Mouse (Mus musculus): ENCODE measurements around the gene Cacng2.

Cacng2 gene

DNA sequence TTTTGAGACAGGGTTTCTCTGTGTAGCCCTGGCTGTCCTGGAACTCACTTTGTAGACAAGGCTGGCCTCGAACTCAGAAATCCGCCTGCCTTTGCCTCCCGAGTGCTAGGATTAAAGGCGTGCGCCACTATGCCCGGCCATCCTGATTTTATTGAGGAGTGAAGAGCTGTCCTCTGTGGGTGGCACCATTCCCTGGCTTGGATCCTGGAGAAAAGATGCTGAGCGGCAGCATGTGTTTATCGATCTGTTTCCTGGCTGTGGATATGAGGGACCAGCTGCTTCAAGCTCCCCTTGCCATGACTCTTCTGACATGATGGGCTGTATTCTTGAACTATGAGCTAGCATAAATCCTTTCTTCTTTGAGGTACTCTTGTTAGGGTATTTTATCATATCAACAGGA lies 111.6 kb downstream of the Cacng2 start:
- peak; percentile 44 to 49 for DNase-seq

DNA sequence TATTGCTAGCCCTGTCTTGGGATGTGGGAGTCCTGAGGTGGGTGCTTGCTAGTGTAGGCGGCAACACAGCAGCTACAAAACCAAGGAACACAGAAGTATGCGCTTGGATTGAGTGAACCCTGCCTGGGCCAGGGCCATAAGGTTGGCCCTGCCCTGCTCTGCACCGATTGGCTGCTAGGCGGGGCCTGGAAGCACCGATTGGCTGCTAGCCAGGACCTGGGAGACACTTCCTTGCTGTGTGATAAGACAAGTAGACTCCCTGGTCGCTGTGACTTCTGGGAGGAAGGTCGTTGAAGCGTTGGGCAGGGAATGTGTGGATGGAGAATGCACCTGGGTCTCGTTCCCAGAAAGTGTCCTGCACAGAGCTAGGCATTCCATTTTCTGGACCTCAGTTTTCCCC lies 115.9 kb downstream of the Cacng2 start:
- DNase-seq = peak; percentile 65 to 72

DNA sequence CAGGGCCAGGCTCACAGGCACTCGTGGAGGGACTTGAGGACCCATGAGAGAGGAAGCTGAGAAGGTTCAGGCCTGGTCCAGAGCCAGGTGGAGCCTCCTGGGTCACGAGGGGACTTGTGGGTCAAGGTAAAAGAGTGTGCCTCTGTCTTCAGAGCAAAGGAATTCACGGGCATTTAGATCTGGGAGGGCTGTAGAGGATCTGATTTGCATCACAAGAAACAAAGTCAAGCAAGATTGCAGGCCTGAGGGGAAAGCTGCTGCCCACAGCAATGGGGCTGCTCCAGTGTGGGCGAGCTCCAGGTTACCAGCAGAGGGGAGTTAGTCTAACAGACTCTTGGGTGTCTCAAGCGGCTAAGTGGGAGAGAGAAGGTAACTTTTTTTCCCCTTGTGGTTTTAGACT lies 118.4 kb downstream of the Cacng2 start:
- DNase-seq = no peak

DNA sequence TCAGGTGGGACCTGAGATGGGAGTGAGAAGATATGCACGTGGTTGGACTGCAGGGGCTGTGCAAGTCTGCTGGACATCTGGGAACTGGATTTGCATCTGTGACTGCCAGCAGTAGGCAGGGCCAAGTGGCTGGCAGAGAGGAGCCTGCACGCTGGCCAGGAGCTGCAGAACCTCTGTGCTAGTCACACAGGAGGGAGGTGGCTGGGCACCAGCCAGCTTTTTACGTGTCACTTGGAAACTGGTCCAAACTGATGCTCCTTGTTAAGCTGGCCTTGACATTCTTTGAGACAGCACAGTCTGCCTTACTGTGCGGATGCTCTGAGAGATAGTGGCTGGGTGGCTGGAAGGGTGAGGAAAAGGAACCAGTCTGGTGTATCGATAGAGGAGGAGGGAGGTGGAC lies 131.3 kb downstream of the Cacng2 start:
- peak; percentile 60 to 65 for DNase-seq

DNA sequence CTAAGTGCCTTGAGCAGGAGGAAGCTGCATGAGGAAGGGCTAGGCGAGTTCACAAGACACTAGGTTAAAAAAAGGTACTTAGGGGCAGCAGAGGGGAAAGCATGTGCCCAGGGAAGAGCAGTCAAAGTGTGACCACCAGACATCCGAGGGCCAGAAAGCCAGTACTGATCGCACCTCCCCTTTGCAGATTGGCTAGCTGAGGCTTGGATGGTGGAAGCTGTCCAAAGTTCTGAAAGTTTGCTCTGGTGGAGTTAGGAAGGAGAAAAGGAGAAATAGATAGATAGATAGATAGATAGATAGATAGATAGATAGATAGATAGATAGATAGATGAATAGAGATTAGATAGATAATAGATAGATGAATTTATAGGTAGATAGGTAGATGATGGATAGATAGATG lies 136.4 kb downstream of the Cacng2 start:
- DNase-seq = no peak

DNA sequence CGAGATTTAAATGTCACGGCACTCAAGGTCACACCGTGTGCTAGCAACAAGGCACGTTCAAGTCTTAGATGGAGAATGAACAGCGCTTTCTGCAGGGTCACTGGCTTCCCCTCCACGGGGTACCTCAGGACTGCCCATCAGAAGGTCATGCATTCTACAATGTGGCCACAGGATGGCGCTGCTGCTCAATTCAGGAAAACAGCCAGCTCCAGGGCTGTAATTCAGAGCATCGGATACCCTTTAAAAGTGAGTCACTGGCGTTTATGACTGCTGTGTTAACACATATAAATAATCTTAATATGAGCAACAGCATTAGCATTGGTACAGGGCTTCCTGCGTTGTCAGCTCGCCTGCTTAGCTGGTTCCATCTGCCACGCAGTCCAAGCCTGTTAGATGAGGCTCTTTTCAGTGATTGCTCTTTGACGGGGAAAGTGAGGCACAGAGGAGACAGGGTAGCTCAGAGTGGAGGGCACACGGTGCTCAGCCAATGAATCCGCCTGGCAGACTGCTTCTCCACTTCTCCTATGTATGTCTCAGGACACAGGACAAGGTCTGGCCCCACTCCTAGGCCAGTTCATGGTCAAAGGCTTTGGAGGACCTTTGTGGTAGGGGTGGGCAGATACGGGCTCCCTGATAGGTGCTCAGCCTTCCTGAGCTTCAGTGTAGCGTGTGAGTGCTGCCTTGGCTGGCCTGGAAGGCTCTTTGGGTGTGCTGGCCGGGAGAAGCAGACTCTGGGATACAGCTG lies 137.5 kb downstream of the Cacng2 start:
- peak; percentile 94 to 95 for DNase-seq

DNA sequence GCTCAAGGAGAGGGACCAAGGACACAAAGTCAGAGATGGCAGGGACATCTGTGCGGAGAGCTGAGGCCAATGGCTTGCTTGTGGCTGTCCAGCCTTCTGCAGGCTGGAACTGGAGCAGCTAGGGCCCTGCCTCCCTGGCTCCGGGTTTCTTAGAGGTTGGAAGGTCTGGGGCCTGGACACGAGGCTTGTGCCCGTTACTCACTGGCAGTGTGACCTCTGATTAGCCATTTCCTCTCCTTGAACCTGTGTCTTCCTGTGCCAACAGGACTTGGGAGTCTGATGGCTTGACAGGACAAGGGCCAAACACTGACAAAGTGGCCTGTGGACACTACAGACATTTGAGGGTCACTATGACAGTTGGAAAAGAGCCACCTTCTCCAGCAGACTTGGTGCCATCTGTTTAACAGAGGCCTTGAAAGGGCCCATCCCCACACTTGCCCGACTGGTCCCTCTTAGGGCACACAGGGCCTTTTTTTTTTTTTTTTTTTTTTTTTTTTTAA lies 138.6 kb downstream of the Cacng2 start:
- DNase-seq = peak in 1 of 2 experiments; percentile 38

DNA sequence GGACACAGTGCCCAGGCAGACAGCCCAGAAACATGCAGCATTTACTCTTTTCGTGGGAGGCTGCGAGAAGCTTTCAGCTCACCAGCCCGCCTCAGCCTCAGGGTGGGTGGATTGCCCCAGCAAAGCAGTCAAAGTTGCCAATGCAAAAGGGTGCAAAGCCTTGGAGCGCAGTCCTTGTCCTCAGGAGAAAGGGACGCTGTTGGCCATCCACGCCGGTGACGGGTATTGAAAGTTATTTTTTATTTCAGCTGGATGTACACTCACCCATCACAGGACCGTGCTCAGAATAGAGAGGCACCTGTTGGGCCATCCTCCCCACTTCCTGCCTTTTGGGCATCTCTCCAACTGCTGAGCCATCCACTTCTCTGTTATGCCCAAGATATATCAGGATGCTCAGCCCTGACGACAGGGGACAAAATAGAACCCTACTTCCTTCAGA lies 140.4 kb downstream of the Cacng2 start:
- DNase-seq = no peak

DNA sequence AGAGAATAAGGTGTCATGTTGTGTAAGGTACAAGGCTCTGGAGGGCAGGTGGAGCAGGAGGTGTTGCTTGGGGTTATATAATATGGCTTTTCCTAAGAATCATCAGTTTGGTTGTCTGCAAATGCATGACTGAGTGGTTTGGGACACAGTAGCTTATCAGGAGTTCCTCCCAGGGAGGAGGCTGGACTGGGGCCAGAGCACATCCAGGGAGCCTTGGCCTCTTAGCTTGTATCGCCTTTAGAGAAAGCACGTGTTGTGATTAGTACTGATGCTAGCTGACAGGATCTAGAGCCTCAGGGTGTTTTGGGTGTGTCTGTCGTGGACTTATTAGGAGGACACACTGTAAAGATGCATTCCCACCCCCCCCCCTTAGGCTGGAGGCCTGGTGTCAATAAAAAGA lies 142.2 kb downstream of the Cacng2 start:
- no peak for DNase-seq

DNA sequence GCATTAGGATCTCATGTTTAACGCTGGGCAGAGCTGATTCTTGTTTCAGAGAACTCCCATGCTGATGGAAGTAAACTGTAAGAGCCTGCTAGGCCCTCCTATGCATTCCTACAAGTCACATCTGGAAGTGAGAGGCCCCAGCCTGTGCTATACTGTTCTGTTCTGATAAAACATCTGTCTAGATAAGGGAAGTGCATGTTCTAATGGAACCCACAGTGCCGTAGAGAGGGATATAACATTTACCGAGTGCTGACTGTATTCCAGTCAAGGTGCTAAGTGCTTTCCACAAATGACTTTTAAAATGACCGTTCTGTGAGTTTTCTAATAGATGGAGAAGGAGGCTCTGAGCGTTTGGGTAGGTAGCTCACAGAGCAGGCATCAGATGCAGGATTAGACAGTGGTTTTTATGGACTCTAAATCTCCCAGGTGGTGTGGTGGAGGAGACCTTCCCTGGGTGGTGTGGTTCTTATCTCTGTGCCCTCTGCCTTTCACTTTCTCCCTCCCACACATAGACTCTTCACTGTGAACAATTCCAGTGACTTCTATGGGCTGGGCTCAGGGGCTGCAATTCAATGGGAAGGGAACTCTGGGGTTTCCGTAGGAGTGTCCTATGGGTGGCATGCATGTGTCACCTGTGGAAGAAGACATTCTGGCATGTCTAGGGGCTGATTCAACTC lies 145.5 kb downstream of the Cacng2 start:
- DNase-seq = no peak

DNA sequence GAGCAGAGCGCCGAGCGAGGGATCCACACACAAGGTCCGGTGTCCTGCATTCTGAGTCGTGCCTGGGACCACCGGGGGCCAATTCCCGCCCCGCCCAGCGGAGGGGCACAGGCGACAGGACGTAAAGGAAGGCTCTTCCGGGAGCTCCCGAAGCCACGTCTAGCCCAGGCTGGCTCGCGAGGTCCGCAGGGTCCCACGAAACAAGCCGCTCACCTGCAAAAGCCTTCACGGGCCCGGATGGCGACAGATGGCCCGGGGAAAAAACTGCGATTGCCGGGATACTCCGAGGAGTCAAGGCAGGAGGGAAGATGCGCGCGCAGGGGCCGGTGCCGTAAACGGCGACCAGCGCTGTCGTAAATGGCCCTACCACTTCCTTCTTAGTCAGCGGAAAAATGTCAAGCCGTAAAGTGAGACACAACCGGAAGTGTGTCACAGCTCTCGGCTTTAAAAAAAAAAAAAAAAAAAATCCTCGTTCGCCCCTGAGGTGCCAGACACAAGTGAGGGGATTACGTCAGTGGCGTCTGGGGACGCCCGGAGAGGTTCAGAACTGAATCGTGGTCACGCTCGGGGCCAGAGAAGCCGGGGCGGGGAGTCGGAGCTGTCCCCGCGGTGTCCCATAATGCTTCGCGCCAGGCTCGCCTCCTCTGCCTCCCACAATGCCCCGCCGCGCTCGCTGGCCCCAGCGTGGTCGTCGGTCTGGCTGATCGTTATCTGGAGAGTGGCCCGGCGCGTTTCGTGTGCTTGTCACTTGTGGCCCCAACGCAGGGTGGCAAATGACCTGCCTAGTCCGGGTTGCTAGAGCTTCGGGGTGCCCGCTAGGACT lies 149.1 kb downstream of the Cacng2 start, which contains the start of gene Eif3d:
TSS of gene Eif3d (minus strand) at position 344 of the 823 bp plus-strand sequence.
- DNase-seq = peak; percentile 99

DNA sequence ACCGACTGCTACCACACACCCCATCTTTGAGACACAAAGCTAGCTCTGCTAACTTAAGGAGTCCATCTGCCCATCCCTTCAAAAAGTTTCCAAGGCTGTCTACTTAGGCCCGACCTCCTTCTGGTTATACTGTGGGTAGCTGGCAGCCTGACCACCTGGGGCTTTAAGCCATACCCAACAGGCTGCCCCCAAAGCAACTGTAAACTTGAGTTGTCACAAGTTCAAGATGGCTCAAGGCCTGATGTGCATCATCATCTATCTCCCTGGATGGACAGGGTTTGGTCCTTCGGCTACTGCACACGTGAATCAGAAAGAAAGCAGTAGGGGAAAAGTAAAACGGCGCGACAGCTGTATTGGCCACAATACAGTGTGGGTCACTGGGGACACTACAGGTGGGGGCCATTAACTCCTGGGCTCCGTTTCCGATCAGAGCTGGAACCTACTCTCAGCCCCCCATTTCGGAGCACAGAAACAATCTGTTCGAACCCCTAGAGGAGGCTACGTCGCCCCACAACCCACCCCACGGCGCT lies 149.8 kb downstream of the Cacng2 start:
- no peak for DNase-seq

DNA sequence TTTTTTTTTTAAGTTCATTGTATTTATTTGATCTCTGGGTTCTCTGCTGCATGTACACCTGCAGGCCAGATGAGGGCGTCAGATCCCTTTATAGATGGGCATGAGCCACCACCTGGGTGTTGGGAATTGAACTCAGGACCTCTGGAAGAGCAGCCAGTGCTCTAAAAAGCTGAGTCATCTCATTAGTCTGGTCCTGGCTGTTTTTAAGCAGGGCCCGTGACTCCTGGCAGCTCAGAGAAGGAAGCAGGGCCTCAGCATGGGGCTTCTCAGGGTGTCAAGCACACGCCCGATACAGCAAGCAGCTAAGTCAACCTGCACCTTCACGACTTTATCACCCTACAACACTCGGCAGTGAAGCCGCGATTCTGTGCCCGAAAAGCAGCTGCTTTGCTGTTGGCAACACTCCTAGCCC lies 154.7 kb downstream of the Cacng2 start:
- DNase-seq = no peak

DNA sequence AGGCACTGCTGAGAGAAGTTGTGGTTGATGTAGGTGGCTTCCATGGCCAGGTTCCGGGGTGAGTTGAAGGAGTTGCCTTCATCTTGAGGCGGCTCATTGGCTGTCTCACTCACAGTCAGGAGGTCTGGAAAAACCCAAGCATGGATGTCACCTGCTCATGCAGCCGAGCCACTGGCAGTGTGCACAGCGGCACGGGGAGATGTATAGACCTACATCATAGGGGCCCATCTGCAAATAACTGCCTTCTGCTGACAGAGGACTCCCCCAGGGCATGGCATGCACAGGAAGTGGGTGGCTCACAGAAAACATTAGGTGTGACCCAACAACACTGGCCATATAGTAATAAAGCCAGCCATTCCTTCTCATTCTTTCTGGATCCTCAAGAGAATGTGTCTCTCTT lies 157.4 kb downstream of the Cacng2 start:
- DNase-seq = no peak

DNA sequence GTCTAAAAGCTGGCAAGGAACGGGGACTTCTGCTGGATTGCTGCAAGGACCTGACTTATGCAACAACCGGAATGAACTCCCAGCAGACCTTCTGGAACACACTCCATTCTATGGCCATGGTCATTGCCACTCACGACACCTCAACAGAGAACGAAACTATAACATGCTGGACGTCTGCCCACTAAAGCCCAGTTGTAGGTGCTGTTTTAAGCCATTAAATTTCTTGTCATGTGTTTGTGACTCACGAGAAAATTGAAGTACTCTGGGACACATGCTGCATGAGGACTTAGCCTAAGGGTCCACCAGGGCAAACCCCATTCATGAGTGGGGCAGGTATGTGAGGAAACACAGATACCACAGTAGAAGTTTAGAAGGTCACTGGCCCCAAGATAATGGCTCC lies 159.1 kb downstream of the Cacng2 start:
- no peak for DNase-seq

DNA sequence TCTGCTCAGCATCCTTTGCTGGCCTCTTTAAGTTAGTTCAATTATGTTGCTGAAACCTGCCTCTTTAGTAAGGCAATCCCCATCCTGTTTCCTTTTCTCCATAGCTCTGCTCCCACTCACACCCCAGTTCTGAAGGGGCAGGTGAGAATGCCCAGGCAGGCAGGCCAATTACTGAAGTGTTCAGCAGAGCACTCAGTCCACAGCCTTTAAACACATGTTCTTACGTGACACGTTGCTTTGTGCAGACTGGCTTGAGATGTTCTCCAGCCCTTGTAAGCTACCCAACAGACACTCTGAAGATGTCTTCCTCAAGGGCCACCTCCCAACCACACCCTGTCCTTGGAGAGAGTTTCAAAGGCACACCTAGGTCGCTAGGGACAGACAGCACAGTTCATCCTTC lies 161.8 kb downstream of the Cacng2 start:
- DNase-seq = no peak

DNA sequence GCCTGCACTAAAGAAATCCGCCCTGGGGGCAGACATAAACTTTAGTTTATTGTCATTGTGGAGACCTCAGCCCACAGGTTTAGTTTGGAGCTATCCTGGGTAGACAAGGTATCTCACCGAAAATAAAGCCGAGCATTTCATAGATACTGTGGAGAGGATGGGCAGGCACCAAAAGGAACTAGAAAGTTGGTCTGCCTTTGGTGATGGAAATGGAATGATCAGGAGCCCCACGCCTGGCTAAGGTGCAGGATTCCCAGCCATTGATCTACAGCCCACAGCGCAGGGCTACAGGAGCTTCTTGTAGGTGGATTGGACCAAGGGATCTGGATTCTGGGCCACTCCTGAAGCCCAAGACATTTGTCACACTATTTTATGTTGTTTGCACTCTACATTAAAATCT lies 162.2 kb downstream of the Cacng2 start:
- no peak for DNase-seq

DNA sequence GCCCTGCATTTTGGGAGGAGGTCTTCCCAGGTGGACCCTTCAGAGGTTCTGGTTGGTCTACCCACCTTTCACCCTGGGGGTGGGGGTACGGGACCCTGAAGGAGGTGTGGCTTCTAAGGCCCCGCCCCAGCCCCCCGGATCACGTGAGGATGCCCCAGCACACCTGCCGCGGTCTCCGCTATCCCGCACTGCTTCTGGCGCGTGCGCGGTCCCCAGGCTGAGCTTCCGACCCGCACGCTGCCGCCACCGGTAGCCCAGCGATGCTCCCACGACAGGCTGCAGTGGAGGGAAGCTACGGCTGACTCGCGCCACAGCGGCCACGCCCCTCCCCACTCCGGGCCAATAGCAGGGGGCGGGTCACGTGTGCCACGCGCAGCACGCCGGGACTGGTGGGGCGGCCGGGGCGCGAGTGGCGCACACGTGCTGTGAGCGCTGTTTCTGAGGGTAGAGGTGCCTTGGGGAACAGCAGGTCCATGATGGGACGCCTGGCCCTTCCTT lies 163.4 kb downstream of the Cacng2 start, which contains the start of gene Foxred2:
TSS of gene Foxred2 (minus strand) at position 319 of the 498 bp plus-strand sequence.
- peak; percentile 93 for DNase-seq

DNA sequence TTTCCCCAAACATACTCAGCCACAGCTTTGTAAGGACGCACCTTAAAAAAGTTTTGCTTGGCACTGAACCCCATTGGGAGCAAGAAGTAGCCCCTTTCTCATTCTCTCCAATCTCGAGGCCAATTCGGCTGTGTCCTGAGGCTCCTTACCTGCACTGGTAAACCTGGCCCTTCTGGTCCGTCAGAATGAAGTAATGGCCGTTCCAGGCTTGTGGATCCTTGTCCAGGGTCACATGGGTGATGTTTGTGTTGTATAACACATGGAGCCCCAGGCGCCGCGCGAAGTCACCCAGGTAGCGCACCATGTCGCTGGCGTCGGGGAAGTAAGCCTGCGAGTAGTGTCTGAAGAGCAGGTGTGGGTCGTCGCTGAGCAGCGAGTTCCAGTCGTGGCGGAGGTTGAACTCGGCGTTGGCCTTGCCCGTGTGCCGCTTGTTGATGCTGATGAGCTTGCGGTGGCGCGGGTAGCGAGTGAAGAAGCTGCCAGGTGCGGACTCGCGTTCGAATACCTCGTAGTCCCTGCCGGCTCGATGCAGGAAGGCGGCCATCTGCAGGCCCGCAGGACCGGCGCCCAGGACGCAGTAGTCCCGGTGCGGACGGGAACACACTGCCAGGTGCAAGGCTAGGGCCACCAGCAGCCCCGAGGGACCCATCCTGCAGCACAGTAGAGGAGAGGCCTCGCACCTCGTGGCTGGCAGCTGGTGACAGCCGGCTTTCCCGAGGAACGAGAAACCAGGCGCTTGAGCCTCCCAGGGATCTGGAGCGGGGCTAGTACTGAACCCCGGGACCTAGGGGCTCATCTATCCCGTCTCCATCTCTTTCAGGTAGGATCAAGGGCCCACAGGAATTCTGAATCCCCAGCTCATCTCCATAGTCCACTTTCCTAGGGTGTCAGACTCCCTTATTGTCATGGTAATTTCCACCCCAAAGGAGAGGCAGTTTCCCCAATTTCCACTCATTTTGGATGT lies 164.1 kb downstream of the Cacng2 start:
- DNase-seq = peak; percentile 64 to 68

DNA sequence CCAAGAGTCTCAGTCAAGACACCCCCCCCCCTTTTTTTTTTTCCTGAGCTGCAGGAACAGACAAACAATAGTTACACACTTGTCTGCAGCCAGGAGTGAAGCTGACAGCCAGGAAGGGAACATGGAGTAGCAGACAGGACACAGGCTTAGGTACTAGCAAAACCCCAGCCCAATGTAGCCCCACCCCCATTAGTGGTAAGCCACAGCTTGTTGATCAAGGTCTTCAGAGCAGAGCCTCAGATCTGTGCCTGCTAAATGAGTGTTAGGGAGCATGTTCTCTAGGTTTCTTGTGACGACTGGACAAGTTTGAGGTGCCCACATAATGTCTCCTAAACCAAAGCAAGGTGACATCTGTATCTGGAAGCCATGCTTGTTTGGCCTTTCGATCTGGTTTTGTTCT lies 165.5 kb downstream of the Cacng2 start:
- DNase-seq = no peak

DNA sequence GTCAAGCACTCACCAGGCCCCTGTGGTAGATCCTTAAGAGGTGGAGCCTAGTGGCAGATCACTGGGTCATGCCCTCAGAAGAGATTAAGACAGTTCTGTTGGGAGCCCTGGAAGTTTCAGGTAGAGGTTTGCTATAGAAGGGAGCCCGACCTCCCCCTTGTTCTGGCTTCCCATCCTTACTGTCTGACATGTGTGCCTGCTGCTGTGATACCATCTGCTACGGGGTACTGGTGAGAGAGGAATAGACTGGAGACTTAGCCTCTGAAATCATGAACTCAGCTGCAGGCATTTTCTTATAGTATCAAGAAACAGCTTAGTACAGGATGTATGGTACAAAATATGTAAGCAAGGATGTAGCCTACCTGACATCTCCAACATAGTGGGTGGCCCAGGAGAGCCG lies 166.9 kb downstream of the Cacng2 start:
- DNase-seq = peak; percentile 65 to 78

All from cerebellum, postnatal 14 days (tissue).